8 mouse cellular contexts compared by ENCODE assay signal in genomic region chr16:55934453-55935037, GRCm38 (mm10). TPM values are rescaled to one million over a fixed set of nuclear protein-coding genes. Genes with fewer than 3 reads are reported as not detected.
DNase-seq lines count a peak whose midpoint lies in the region; ATAC-seq and TF ChIP-seq lines count a peak whose summit lies in the region.

Gene Cep97 (minus strand): TSS chr16:55934855.

- peak; percentile 98 for DNase-seq in MEL (ENCODE audit: low read depth, low spot score)
- peak; percentile 93 to 95 for DNase-seq in cerebellum, adult 2 months
- peak; percentile 94 for DNase-seq in forebrain, postnatal 0 days
- peak; percentile 96 for DNase-seq in layer of hippocampus, adult 9-10 months (ENCODE audit: low spot score)
- peak; percentile 64 for DNase-seq in ovary, postnatal 10 days (ENCODE audit: low spot score)
- DNase-seq in thymus, postnatal 10 days (ENCODE audit: low spot score in 2 of 2), result peak; percentile 88 to 93

- H3K27me3 ChIP-seq in MEL (ENCODE audit: control insufficient read depth in 1 of 2, insufficient read depth in 2 of 2, low read length in 2 of 2), result no peaks in the 10 kb centered on the region
- H3K27me3 ChIP-seq in cerebellum, adult 2 months (ENCODE audit: control insufficient read depth, insufficient read depth, low read length), result no peaks in the 10 kb centered on the region
- H3K27me3 ChIP-seq in forebrain, postnatal 0 days (ENCODE audit: insufficient read depth, low read length), result no peaks in the 10 kb centered on the region
- no peaks in the 10 kb centered on the region for H3K27me3 ChIP-seq in lung, embryonic 16.5 days (ENCODE audit: control insufficient read depth, insufficient read depth, low read depth, low read length)

- H3K79me2 ChIP-seq in MEL (ENCODE audit: control insufficient read depth, insufficient read depth, low read length, poor library complexity), result peaks cover 4% of the 10 kb centered on the region

- peak within 1 kb of the TSS; percentile 68 for H3K27ac ChIP-seq in MEL (ENCODE audit: control insufficient read depth, low read depth, low read length)
- peak within 1 kb of the TSS; percentile 32 for H3K27ac ChIP-seq in cerebellum, adult 2 months (ENCODE audit: insufficient read depth, low read length)
- H3K27ac ChIP-seq in forebrain, postnatal 0 days (ENCODE audit: low read depth, low read length), result peak within 1 kb of the TSS; percentile 60
- no peak within 1 kb of the TSS for H3K27ac ChIP-seq in lung, embryonic 16.5 days (ENCODE audit: low read length)

- peak within 1 kb of the TSS; percentile 80 for H3K9ac ChIP-seq in MEL (ENCODE audit: control insufficient read depth, low read depth, low read length, poor library complexity, severe bottlenecking)
- H3K9ac ChIP-seq in forebrain, postnatal 0 days, result peak within 1 kb of the TSS; percentile 64
- peak within 1 kb of the TSS; percentile 68 for H3K9ac ChIP-seq in lung, embryonic 16.5 days (ENCODE audit: low read length)

- no peak for TF ChIP-seq EP300 in MEL (IDR thresholded peaks at IDR 0.05; ENCODE audit: low read depth in 1 of 2, low read length in 2 of 2)

- TF ChIP-seq CTCF in MEL (IDR thresholded peaks at IDR 0.05 in 2 of 3, conservative IDR thresholded peaks at IDR 0.05 in 1 of 3; ENCODE audit: control insufficient read depth in 1 of 3, insufficient read depth in 1 of 3, low read depth in 2 of 3, low read length in 3 of 3, poor library complexity in 1 of 3, severe bottlenecking in 1 of 3), result no peak; a peak in 1 of 6 replicates
- no peak for TF ChIP-seq CTCF in cerebellum, adult 2 months (IDR thresholded peaks at IDR 0.05; ENCODE audit: borderline replicate concordance, insufficient read depth, low read depth, low read length)
- peak; percentile 38; the same call in 1 of the 2 replicates for TF ChIP-seq CTCF in forebrain, postnatal 0 days (IDR thresholded peaks at IDR 0.05; ENCODE audit: low read depth)

- peak; percentile 58 to 73; a peak in 3 of 4 replicates for TF ChIP-seq POLR2A in MEL (IDR thresholded peaks at IDR 0.05; ENCODE audit: control insufficient read depth in 1 of 2, insufficient read depth in 1 of 2, low read depth in 1 of 2, low read length in 2 of 2, poor library complexity in 1 of 2)
- peak; percentile 69; the same call in 1 of the 2 replicates for TF ChIP-seq POLR2A in cerebellum, adult 2 months (IDR thresholded peaks at IDR 0.05; ENCODE audit: borderline replicate concordance, insufficient read depth, low read length)

- peak; percentile 99 for ATAC-seq in forebrain, postnatal 0 days
- ATAC-seq in hematopoietic stem cell, adult 5-6 weeks (replicated peaks in 1 of 2; ENCODE audit: insufficient read depth in 1 of 2, low FRiP score in 2 of 2, low TSS enrichment in 1 of 2, low read depth in 1 of 2, poor library complexity in 2 of 2, severe bottlenecking in 2 of 2), result peak; percentile 98 to 99
- ATAC-seq in lung, embryonic 16.5 days (ENCODE audit: low read depth), result peak; percentile 99

- H3K4me1 ChIP-seq in MEL (ENCODE audit: control insufficient read depth in 1 of 2, insufficient read depth in 2 of 2, low read length in 2 of 2), result peaks cover 0 to 6% of the 10 kb centered on the region in 2 experiments; a peak in 1 of 4 replicates
- no peaks in the 10 kb centered on the region for H3K4me1 ChIP-seq in cerebellum, adult 2 months (ENCODE audit: control insufficient read depth, insufficient read depth, low read length)
- no peaks in the 10 kb centered on the region for H3K4me1 ChIP-seq in forebrain, postnatal 0 days (ENCODE audit: insufficient read depth)
- H3K4me1 ChIP-seq in lung, embryonic 16.5 days (replicated peaks; ENCODE audit: control insufficient read depth, insufficient read depth, low read length), result no peaks in the 10 kb centered on the region

- H3K9me3 ChIP-seq in MEL (replicated peaks; ENCODE audit: insufficient read depth, low read length), result no peaks in the 10 kb centered on the region
- no peaks in the 10 kb centered on the region for H3K9me3 ChIP-seq in forebrain, postnatal 0 days (ENCODE audit: low read length)
- H3K9me3 ChIP-seq in lung, embryonic 16.5 days (ENCODE audit: control insufficient read depth, low read length), result no peaks in the 10 kb centered on the region

- peaks cover 0 to 7% of the 10 kb centered on the region in 2 experiments; a peak in 1 of 4 replicates for H3K36me3 ChIP-seq in MEL (ENCODE audit: control insufficient read depth in 1 of 2, insufficient read depth in 2 of 2, low read length in 2 of 2)
- H3K36me3 ChIP-seq in forebrain, postnatal 0 days (ENCODE audit: insufficient read depth), result no peaks in the 10 kb centered on the region
- no peaks in the 10 kb centered on the region for H3K36me3 ChIP-seq in lung, embryonic 16.5 days (ENCODE audit: control insufficient read depth, insufficient read depth, low read length)

- H3K4me3 ChIP-seq in MEL (ENCODE audit: control insufficient read depth in 1 of 2, insufficient read depth in 1 of 2, low read depth in 2 of 2, low read length in 2 of 2), result peak within 1 kb of the TSS; percentile 65 to 84
- H3K4me3 ChIP-seq in cerebellum, adult 2 months (replicated peaks; ENCODE audit: insufficient read depth, low read depth, low read length), result peak within 1 kb of the TSS; percentile 67
- peak within 1 kb of the TSS; percentile 76 for H3K4me3 ChIP-seq in forebrain, postnatal 0 days (ENCODE audit: low read depth, low read length)
- peak within 1 kb of the TSS; percentile 68 for H3K4me3 ChIP-seq in lung, embryonic 16.5 days (ENCODE audit: low read length)

- WGBS in cerebellum, adult 2 months, result under 1% methylated on average over 24 of the region's 24 CpGs
- WGBS in forebrain, postnatal 0 days, result under 1% methylated on average over 24 of the region's 24 CpGs
- WGBS in lung, embryonic 16.5 days, result 0% methylated on average over 24 of the region's 24 CpGs

- H3K4me2 ChIP-seq in forebrain, postnatal 0 days (ENCODE audit: low read depth), result peak within 1 kb of the TSS; percentile 69
- H3K4me2 ChIP-seq in lung, embryonic 16.5 days (ENCODE audit: low read depth, low read length), result peak within 1 kb of the TSS; percentile 73

- TF ChIP-seq RAD21 in MEL (IDR thresholded peaks at IDR 0.05; ENCODE audit: low read depth, low read length), result no peak

TF ChIP-seq in MEL, 35 proteins besides CTCF, POLR2A, EP300 and RAD21 (continues in another document):
- TF ChIP-seq POLR2AphosphoS2 (IDR thresholded peaks at IDR 0.05; ENCODE audit: low read length) (peak; percentile 52; the same call in 1 of the 2 replicates), MAZ (IDR thresholded peaks at IDR 0.05; ENCODE audit: low read depth, low read length) (no peak; the same call in 1 of the 2 replicates), SMC3 (IDR thresholded peaks at IDR 0.05; ENCODE audit: low read depth, low read length) (no peak), ELF1 (IDR thresholded peaks at IDR 0.05; ENCODE audit: low read depth, low read length) (peak; percentile 49), MYC (IDR thresholded peaks at IDR 0.05; ENCODE audit: low read depth, low read length) (peak; percentile 77), ZNF384 (IDR thresholded peaks at IDR 0.05; ENCODE audit: low read depth, low read length) (no peak), UBTF (IDR thresholded peaks at IDR 0.05; ENCODE audit: borderline replicate concordance, insufficient read depth, low read depth, low read length) (no peak), ZC3H11A (IDR thresholded peaks at IDR 0.05; ENCODE audit: low read depth, low read length) (no peak), NELFE (IDR thresholded peaks at IDR 0.05; ENCODE audit: low read depth, low read length) (peak; percentile 68; the same call in 1 of the 2 replicates), JUND (IDR thresholded peaks at IDR 0.05; ENCODE audit: low read depth, low read length) (no peak), RCOR1 (IDR thresholded peaks at IDR 0.05; ENCODE audit: low read depth, low read length) (no peak), MAX (IDR thresholded peaks at IDR 0.05; ENCODE audit: low read length) (peak; percentile 54), MYB (IDR thresholded peaks at IDR 0.05; ENCODE audit: low read depth, low read length) (peak; percentile 26), USF2 (IDR thresholded peaks at IDR 0.05; ENCODE audit: borderline replicate concordance in 1 of 2, insufficient read depth in 1 of 2, low read depth in 1 of 2, low read length in 2 of 2) (no peak), SIN3A (IDR thresholded peaks at IDR 0.05; ENCODE audit: low read length) (peak; percentile 86), HCFC1 (IDR thresholded peaks at IDR 0.05; ENCODE audit: low read depth, low read length) (peak; percentile 93), CHD1 (IDR thresholded peaks at IDR 0.05; ENCODE audit: low read depth, low read length) (no peak), KAT2A (conservative IDR thresholded peaks at IDR 0.05; ENCODE audit: low read depth, low read length) (peak; percentile 84), CHD2 (IDR thresholded peaks at IDR 0.05; ENCODE audit: low read length) (no peak), TCF12 (IDR thresholded peaks at IDR 0.05; ENCODE audit: low read depth, low read length) (peak; percentile 73), MXI1 (IDR thresholded peaks at IDR 0.05; ENCODE audit: low read depth, low read length) (peak; percentile 80), TAL1 (IDR thresholded peaks at IDR 0.05; ENCODE audit: low read length) (peak; percentile 61), E2F4 (IDR thresholded peaks at IDR 0.05; ENCODE audit: borderline replicate concordance, low read depth, low read length) (no peak), POLR2AphosphoS5 (IDR thresholded peaks at IDR 0.05; ENCODE audit: borderline replicate concordance, low read depth, low read length) (no peak), ZMIZ1 (IDR thresholded peaks at IDR 0.05; ENCODE audit: low read depth, low read length) (peak; percentile 69; the same call in 1 of the 2 replicates), USF1 (IDR thresholded peaks at IDR 0.05; ENCODE audit: low read depth, low read length) (no peak), NRF1 (IDR thresholded peaks at IDR 0.05; ENCODE audit: insufficient read depth, low read depth, low read length, poor library complexity, severe bottlenecking) (no peak; the same call in 1 of the 2 replicates), GABPA (IDR thresholded peaks at IDR 0.05; ENCODE audit: low read depth, low read length) (no peak), BHLHE40 (IDR thresholded peaks at IDR 0.05; ENCODE audit: borderline replicate concordance, low read depth, low read length) (0 out of 2 replicates have a peak, but pooled peaks have one; percentile 19)

RNA-seq across cellular contexts. Expression of gene Cep97, which starts in this region (rescaled TPM):
- 11.1 and 12.9 TPM in 2 replicates for total RNA-seq in MEL (2012; rRNA removed)
- 10 to 100 TPM in 1 of 2 experiments, not detected in 1; 10.7 TPM for polyA plus RNA-seq in MEL (2012; ENCODE audit: insufficient read depth in 1 of 2, insufficient read length in 2 of 2, low read depth in 1 of 2, low replicate concordance in 2 of 2, missing spikeins in 1 of 2)
- 9.9 and 11.5 TPM in 2 replicates for polyA plus RNA-seq in cerebellum, adult 2 months (2012; rRNA removed)
- total RNA-seq in forebrain, postnatal 0 days (2014; rRNA removed), result 9.4 and 10.0 TPM in 2 replicates
- polyA plus RNA-seq in forebrain, postnatal 0 days (2015; fragmentation: Nextera tagmentation; extraction: Ambion mirVana), result 6.5 and 7.3 TPM in 2 replicates
- total RNA-seq in hematopoietic stem cell, adult 5-6 weeks (2017), result 35.1 and 37.8 TPM in 2 replicates
- 9.8 and 11.0 TPM in 2 replicates for polyA plus RNA-seq in lung, embryonic 16.5 days (2015; fragmentation: Nextera tagmentation; extraction: Ambion mirVana)
